Mouse (Mus musculus): Measurements from ENCODE around the gene Psmb4. TPM values are rescaled to one million over a fixed set of nuclear protein-coding genes. Genes with fewer than 3 reads are reported as not detected.
A peak's percentile ranks its signal among the peaks of the same experiment; 100 is the strongest.
"Not testable (repeated sequence)": the region's sequence is repeated elsewhere in the genome, so short reads cannot be mapped to it uniquely, and the experiment has no call there.

The Psmb4 gene
- polyA plus RNA-seq (2012; rRNA removed): 284 and 285 TPM in 2 replicates

- peak; percentile 62 for DNase-seq (ENCODE audit: low read depth)
Observed at GRCm38 (mm10) chr3:94886316-94887224, at the start of gene Psmb4. Gene Psmb4 (minus strand): TSS chr3:94886961.

GRCm38 (mm10) chr3:94936147-94936546, 49.4 kb upstream of the Psmb4 start:
- DNase-seq (ENCODE audit: low read depth): not testable (repeated sequence)

DNA sequence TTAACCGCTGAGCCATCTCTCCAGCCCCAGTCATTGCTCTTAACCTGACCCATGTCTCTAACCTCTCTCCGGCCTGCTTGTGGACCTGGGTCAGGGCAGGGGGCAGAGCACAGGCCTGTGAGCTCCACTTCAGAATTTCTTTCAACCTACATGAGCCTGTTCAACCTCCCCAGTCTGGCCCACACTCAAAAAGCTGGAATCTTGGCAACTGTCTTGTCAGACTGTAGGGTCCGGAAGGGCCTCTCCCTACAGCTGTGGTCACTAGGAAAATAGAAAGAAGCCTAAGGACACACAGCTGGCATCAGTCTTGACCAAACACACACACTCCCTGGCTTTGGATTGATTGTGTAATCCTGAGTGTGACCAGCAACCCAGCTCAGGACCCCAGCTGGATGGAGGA, 48.6 kb upstream of the Psmb4 start:
- not testable (repeated sequence) for DNase-seq (ENCODE audit: low read depth)

GRCm38 (mm10) chr3:94934564-94934963, 47.8 kb upstream of the Psmb4 start:
- not testable (repeated sequence) for DNase-seq (ENCODE audit: low read depth)

GRCm38 (mm10) chr3:94933604-94934003, 46.8 kb upstream of the Psmb4 start:
- DNase-seq (ENCODE audit: low read depth): not testable (repeated sequence)

DNA sequence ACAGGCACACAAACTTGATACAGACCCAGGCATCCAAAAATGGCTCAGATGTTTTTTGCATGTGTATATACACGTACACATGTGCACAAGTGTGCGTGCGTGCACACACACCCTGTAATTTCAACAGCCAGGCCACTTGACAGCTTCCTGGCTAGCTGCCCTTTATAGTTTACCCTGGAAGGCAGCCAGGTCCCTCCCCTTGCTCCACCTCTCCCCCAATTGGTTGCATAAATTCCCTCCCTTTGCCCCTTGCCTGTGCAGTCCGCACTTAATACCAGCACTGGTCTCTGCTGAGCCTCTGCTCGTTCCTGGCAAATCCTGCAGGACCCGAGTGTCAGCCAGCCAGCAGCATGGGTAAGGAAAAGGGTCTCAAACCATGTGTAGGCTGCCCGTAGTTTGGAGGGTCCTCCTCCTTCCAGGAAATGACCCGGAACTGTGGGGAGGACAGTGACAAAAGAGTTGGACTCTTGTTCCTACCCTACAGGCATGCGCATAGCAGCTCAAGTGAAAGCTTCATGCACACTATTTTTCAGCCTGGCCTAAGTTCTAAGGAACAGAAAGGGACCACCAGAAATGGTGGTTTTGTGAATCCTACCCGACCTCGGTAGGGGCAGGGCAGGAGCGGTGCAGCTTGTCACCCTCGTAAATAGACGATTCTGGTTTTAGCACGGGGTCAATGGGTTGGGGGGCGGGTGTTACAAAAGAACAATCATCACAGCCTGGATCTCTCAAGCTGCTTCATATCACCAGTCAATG, 46.2 kb upstream of the Psmb4 start, which contains the start of gene Selenbp1:
Gene Selenbp1 (plus strand): TSS at position 248 of the 756 bp plus-strand sequence.
- no peak for DNase-seq (ENCODE audit: low read depth)

DNA sequence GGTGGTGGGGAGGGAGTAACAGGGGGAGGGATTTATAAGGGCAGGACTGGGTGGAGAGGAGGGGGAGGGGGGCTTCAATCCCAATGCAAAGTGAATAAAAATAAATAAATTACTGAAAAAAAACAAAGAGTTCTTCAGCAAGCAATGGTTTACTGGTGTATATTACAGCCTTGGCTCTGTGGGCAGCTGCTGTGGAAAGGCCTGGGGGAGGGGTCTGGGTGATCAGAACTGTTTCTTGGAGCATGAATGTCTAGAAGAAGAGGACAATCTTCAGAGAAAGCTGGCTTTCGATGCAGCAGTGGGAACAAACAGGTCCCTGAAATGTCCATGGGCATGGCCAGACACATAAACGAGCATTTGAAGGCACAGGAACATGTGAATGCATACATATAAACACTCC, 45.5 kb upstream of the Psmb4 start:
- not testable (repeated sequence) for DNase-seq (ENCODE audit: low read depth)

DNA sequence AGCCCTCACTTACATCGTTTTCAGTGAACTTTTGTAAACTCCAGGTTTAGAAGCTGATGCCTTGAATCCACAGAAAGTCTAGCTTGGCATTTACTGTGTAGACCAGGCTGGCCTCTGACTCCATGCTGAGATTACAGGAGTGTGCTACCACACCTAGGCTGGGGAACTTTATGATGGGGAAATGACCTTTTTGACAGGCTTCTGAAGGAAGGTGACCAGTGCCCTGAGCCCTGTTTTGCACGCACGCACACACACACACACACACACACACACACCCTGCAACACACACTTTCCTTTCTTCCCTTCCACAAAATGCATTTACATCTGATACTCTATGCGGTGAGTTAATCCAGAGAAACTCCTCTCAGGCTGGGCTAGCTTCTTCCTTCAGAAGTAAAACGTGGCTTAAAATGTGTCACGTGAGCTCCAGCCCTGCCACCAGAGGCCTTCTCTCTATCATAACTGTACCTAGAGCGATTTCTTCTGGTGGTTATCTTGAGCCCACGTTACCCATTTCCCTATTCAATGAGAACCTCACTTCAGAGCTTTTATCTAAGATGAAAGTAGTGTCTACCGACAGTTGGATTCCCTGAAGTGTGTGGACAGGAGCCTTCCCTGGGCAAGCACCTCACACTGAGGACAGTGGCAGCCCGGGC, 44.8 kb upstream of the Psmb4 start:
- DNase-seq (ENCODE audit: low read depth): not testable (repeated sequence)

- DNase-seq (ENCODE audit: low read depth): not testable (repeated sequence)
Observed at GRCm38 (mm10) chr3:94930386-94931266, 43.9 kb upstream of the Psmb4 start.

GRCm38 (mm10) chr3:94928979-94929378, 42.2 kb upstream of the Psmb4 start:
- not testable (repeated sequence) for DNase-seq (ENCODE audit: low read depth)

DNA sequence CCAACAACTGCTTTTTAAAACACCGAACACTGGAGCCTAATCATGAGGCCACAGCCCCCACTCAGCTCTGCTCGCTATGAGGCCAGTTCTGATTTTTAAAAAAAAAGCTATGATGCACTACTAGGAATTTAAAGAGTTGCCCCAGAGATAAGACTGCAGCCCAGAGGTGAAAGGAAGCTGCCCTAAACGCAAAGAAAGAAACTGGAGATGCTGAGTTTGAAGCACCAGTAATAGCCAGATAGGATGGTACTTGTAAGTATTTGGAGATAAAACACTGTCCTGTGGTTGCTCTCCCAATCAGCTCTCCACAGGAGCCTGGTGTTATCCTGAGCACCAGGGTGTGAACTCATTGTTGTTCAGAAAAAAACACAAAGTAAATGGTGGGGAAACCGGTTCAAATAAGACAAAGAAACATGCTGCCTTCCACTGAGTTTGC, 39.6 kb upstream of the Psmb4 start:
- DNase-seq (ENCODE audit: low read depth): not testable (repeated sequence)

DNA sequence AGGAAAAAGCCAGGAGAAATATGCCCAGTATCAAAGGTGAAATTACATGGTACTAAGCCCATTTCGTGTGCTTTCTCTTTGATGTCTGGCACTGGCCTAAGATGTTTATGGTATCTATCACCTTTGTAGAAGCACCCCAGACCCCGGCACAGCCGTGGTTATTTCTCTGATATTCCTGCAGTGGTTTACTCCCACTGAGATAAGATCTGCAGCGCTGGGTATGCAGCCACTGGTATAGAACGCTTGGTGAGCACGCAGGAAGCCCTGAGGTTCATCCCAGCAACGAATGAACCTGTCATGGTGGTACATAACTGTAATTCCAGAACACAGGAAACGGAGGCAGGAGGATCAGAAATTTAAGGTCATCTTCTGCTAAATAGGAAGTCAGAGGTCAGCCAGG, 37.9 kb upstream of the Psmb4 start:
- no peak for DNase-seq (ENCODE audit: low read depth)

- DNase-seq (ENCODE audit: low read depth): peak; percentile 66
Observed at GRCm38 (mm10) chr3:94922333-94922732, 35.6 kb upstream of the Psmb4 start.

DNA sequence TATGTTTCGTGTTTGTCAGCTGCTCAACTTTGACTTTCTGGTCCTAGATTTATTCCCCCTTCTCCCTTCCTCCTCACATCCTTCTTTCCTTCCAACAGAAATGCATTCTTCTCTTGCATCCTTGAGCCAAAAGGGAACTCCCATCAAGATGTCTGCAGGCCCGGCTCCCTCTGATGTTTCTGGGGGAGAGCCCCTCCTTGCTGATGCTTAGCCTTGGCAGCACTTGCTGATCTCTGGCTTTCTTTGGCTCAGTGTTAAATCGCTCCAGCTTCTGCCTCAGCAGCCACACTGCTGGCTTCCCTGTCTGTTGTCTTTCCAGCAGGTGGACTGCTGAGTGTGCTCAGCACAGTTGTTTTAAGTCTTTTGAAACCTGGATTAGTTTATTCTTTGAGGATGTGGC, 34.3 kb upstream of the Psmb4 start:
- DNase-seq (ENCODE audit: low read depth): no peak

GRCm38 (mm10) chr3:94918845-94919244, 32.1 kb upstream of the Psmb4 start:
- DNase-seq (ENCODE audit: low read depth): no peak

DNA sequence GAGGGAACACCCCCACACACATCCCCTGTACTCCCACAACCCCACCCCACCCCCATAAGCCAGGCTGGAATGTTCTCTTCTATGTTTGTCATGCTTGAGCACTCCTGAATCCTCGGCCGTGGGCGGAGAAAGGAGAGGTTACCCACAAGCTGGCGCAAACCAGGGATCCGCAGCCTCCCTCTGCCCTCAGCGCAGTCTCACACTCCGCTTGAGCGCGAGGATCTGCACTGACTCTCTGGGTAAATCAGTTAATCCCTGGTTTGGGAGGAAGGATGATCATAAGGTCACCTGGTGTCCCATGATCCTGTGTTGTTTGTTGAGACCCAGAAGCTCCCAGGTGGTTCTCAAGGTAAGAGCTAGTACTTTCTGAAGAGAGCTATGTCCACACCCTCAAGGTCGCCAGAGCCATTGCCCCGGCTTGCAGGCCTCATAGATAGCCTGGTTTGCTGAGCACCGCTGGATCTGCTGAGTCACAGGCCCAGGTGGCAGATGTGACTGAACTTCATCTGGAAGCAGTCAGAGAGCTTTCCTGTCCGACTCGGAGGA, 31.1 kb upstream of the Psmb4 start:
- no peak for DNase-seq (ENCODE audit: low read depth)

DNA sequence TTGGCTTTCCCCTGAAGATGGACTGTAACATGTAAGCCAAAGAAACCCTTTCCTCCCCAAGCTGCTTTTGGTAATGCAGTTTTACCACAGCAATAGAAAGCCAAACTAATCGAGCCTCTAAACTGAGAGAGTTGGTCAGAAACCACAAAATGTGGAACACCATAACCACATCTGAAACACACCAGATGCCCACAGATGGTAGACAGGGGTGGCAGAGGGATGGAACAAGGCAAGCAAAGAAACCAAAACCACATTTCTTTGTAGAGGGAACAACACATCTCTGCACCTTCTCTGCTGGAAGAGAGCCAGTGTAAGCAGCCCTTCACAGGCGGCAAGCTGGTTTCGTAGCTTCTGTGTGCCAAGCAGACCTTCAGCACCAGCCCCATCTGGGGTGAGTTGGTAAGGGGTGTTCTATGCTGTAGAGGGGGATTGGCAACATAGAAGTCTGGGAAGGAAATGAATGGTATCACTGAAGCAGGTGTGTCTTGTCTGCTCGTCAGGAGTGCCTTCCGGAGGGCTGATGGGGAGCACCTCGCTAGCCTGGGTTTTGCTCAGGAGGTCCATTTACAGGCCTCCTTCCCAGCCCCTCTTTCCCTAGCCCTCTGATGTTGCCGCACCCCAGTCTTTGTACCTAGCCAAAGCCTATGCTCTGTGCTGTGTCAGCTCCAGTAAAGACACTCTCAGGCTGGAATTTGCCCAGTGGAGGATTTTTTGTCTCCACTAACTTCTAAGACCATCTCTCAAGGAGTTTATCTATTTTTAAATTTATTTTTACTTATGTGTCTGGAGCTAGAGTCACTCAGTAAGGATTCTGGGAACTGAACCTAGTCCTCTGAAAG, 29.4 kb upstream of the Psmb4 start:
- no peak for DNase-seq (ENCODE audit: low read depth)

DNA sequence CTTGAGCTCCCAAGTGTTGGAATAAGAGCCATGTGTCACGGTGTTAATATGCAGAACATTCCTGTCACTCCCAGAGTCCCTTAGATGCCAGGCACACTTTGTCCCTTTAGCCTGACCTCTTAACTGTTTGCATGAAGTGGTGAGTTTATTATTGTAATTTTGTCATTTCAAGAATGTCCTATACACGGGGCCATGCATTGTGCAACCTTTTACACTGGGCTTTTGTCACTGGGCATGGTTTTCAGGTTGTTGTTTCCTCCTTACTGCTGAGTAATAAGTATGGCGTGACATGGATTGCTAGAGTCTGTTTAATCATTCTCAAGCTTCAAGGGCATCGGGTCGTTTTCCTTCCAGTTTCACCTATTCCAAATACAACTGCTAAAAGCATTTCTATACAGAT, 27.0 kb upstream of the Psmb4 start:
- no peak for DNase-seq (ENCODE audit: low read depth)

GRCm38 (mm10) chr3:94911050-94911693, 24.4 kb upstream of the Psmb4 start:
- no peak for DNase-seq (ENCODE audit: low read depth)
